ENCODE assay signal across 8 mouse cellular contexts in the genomic region with DNA sequence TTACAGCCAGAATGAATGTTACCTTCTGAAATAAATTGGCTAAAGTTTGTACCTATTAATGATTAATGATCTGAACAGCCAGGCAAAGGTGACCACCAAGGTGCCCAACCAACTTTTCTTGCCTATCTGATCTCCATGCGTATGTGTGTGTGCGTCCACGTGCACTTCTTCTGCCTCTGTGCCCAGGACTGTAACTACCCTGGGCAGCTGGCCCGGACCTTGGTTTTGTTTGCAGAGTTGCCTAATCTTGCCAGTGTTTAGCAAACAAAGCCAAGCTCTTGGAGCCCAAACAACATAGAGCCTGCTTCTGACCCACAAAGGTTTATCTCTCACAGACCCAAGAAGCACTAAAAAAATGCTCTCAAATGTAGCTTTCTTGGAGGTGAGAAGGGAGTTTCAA.
DNase-seq lines count a peak whose midpoint lies in the region; ATAC-seq and TF ChIP-seq lines count a peak whose summit lies in the region.

No protein-coding gene starts in this region.

- H3K9ac ChIP-seq in liver, embryonic 12.5 days: no peak overlapping the region
- H3K9ac ChIP-seq in forebrain, embryonic 14.5 days (ENCODE audit: low read length): no peak overlapping the region

- H3K36me3 ChIP-seq in liver, embryonic 12.5 days: no peaks in the 10 kb centered on the region
- no peaks in the 10 kb centered on the region for H3K36me3 ChIP-seq in forebrain, embryonic 14.5 days (ENCODE audit: control insufficient read depth, insufficient read depth, low read length)

- H3K4me2 ChIP-seq in liver, embryonic 12.5 days: no peak overlapping the region
- no peak overlapping the region for H3K4me2 ChIP-seq in forebrain, embryonic 14.5 days (ENCODE audit: low read length)

- H3K27ac ChIP-seq in liver, embryonic 12.5 days: no peak overlapping the region
- H3K27ac ChIP-seq in forebrain, embryonic 14.5 days (ENCODE audit: low read depth, low read length): no peak overlapping the region

- peak; percentile 33 for DNase-seq in layer of hippocampus, adult 9-11 months
- no peak for DNase-seq in layer of hippocampus, adult 18-20 months (ENCODE audit: low spot score in 2 of 2)
- peak; percentile 17 for DNase-seq in brain, embryonic 14.5 days (ENCODE audit: low read depth)
- peak; percentile 73 for DNase-seq in ovary, postnatal 36 days (ENCODE audit: low spot score)
- DNase-seq in thymus, postnatal 4 days: no peak
- DNase-seq in left cerebral cortex, adult 9 months (ENCODE audit: low spot score in 2 of 2): no peak
- no peak for DNase-seq in forebrain, embryonic 14.5 days (ENCODE audit: low spot score)

- H3K9me3 ChIP-seq in liver, embryonic 12.5 days (replicated peaks): no peaks in the 10 kb centered on the region
- no peaks in the 10 kb centered on the region for H3K9me3 ChIP-seq in forebrain, embryonic 14.5 days (replicated peaks; ENCODE audit: control insufficient read depth, low read length)

- 68% methylated on average over 4 of the region's 4 CpGs for whole genome bisulfite sequencing in liver, embryonic 12.5 days (ENCODE audit: insufficient replicate concordance)
- 84% methylated on average over 4 of the region's 4 CpGs for WGBS in forebrain, embryonic 14.5 days

- TF ChIP-seq POLR2A in brain, embryonic 14.5 days (IDR thresholded peaks at IDR 0.05; ENCODE audit: borderline replicate concordance, extremely low read depth, insufficient read depth, insufficient read length, poor library complexity, severe bottlenecking): no peak

- H3K4me1 ChIP-seq in liver, embryonic 12.5 days: peaks cover 15% of the 10 kb centered on the region; the same call in 1 of the 2 replicates
- no peaks in the 10 kb centered on the region for H3K4me1 ChIP-seq in forebrain, embryonic 14.5 days (ENCODE audit: control insufficient read depth, insufficient read depth, low read length)

- TF ChIP-seq CTCF in brain, embryonic 14.5 days (IDR thresholded peaks at IDR 0.05; ENCODE audit: borderline replicate concordance, extremely low read depth, insufficient read depth, insufficient read length): no peak

- H3K27me3 ChIP-seq in liver, embryonic 12.5 days (replicated peaks): no peaks in the 10 kb centered on the region; the same call in 1 of the 2 replicates
- H3K27me3 ChIP-seq in forebrain, embryonic 14.5 days (replicated peaks; ENCODE audit: control insufficient read depth, insufficient read depth, low read length): no peaks in the 10 kb centered on the region

- ATAC-seq in liver, embryonic 12.5 days: 0 out of 2 replicates have a peak, but pooled peaks have one; percentile 41
- ATAC-seq in forebrain, embryonic 14.5 days: no peak

- no peak overlapping the region for H3K4me3 ChIP-seq in liver, embryonic 12.5 days
- no peak overlapping the region for H3K4me3 ChIP-seq in forebrain, embryonic 14.5 days (ENCODE audit: low read depth, low read length)

Comparison
In these comparisons a context has a peak if more than half of its experiments do, and no peak if none do; other contexts are left out.
1. DNase-seq: peak in layer of hippocampus, adult 9-11 months (single experiment), brain, embryonic 14.5 days (single experiment) and ovary, postnatal 36 days (single experiment); none in layer of hippocampus, adult 18-20 months (0 of 2), thymus, postnatal 4 days (single experiment), left cerebral cortex, adult 9 months (0 of 2) and forebrain, embryonic 14.5 days (single experiment).